ENCODE assay signal across 7 mouse cellular contexts in genomic region chr2:130641351-130642025, GRCm38 (mm10). TPM values are rescaled to one million over a fixed set of nuclear protein-coding genes. Genes with fewer than 3 reads are reported as not detected.
DNase-seq lines count a peak whose midpoint lies in the region; ATAC-seq and TF ChIP-seq lines count a peak whose summit lies in the region.

No protein-coding gene starts in this region.

- peak overlapping the region; percentile 92 for H3K4me2 ChIP-seq in intestine, embryonic 14.5 days (ENCODE audit: low read length)
- H3K4me2 ChIP-seq in liver, postnatal 0 days (ENCODE audit: low read depth, low read length): peak overlapping the region; percentile 100; the same call in 1 of the 2 replicates

- 0 out of 2 replicates have a peak overlapping the region, but pooled peaks have one; percentile 65 for H3K9ac ChIP-seq in ES-Bruce4 (ENCODE audit: low read depth, poor library complexity, severe bottlenecking)
- H3K9ac ChIP-seq in intestine, embryonic 14.5 days (ENCODE audit: low read length): no peak overlapping the region
- H3K9ac ChIP-seq in liver, postnatal 0 days (replicated peaks): no peak overlapping the region

- ATAC-seq in intestine, embryonic 14.5 days (replicated peaks; ENCODE audit: low FRiP score, low TSS enrichment, low read depth): no peak
- ATAC-seq in liver, postnatal 0 days: no peak

- intact Hi-C loops in heart, postnatal 14 days (cut with DNase I): no loop called here

- no peak for TF ChIP-seq CTCF in ES-Bruce4 (IDR thresholded peaks at IDR 0.05; ENCODE audit: low read depth, low read length)
- no peak for TF ChIP-seq CTCF in cortical plate, adult 2 months (IDR thresholded peaks at IDR 0.05; ENCODE audit: extremely low read depth, insufficient read depth, low read length)
- TF ChIP-seq CTCF in liver, postnatal 0 days (IDR thresholded peaks at IDR 0.05; ENCODE audit: low read depth): no peak

- no peaks in the 10 kb centered on the region for H3K9me3 ChIP-seq in ES-Bruce4 (replicated peaks; ENCODE audit: control insufficient read depth, insufficient read depth, low read length, poor library complexity, severe bottlenecking)
- H3K9me3 ChIP-seq in intestine, embryonic 14.5 days (ENCODE audit: control insufficient read depth, low read length): no peaks in the 10 kb centered on the region
- H3K9me3 ChIP-seq in liver, postnatal 0 days (ENCODE audit: low read length): no peaks in the 10 kb centered on the region

- no peak for TF ChIP-seq POLR2A in ES-Bruce4 (IDR thresholded peaks at IDR 0.05; ENCODE audit: insufficient read depth, low read length)
- TF ChIP-seq POLR2A in cortical plate, adult 2 months (IDR thresholded peaks at IDR 0.05; ENCODE audit: extremely low read depth, insufficient read depth, low read length): no peak

- 43% methylated on average over 6 of the region's 6 CpGs for WGBS in intestine, embryonic 14.5 days
- 67% methylated on average over 6 of the region's 6 CpGs for WGBS in liver, postnatal 0 days (ENCODE audit: insufficient replicate concordance)

- H3K27ac ChIP-seq in ES-Bruce4 (ENCODE audit: insufficient read depth, low read length): no peak overlapping the region
- peak overlapping the region; percentile 6 for H3K27ac ChIP-seq in cortical plate, adult 2 months (ENCODE audit: insufficient read depth, low read length)
- H3K27ac ChIP-seq in intestine, embryonic 14.5 days (ENCODE audit: low read depth): no peak overlapping the region
- H3K27ac ChIP-seq in liver, postnatal 0 days (ENCODE audit: low read depth): no peak overlapping the region

- no peak for DNase-seq in intestine, embryonic 14.5 days (ENCODE audit: low spot score)
- DNase-seq in liver, postnatal 0 days: no peak
- DNase-seq in urinary bladder, postnatal 14 days (ENCODE audit: low spot score): no peak
- no peak for DNase-seq in heart, postnatal 14 days
- no peak for DNase-seq in thymus, postnatal 0 days (ENCODE audit: low spot score)

- no peaks in the 10 kb centered on the region for H3K4me1 ChIP-seq in ES-Bruce4 (ENCODE audit: control insufficient read depth, insufficient read depth, low read length)
- peaks cover 4% of the 10 kb centered on the region; the same call in 1 of the 2 replicates for H3K4me1 ChIP-seq in cortical plate, adult 2 months (ENCODE audit: control insufficient read depth, insufficient read depth, low read length)
- H3K4me1 ChIP-seq in intestine, embryonic 14.5 days (replicated peaks; ENCODE audit: control insufficient read depth, insufficient read depth, low read length): no peaks in the 10 kb centered on the region
- peaks cover 16% of the 10 kb centered on the region for H3K4me1 ChIP-seq in liver, postnatal 0 days (ENCODE audit: insufficient read depth)

- TF ChIP-seq EP300 in ES-Bruce4 (IDR thresholded peaks at IDR 0.05; ENCODE audit: insufficient read depth, low read depth, low read length): no peak
- no peak for TF ChIP-seq EP300 in liver, postnatal 0 days (IDR thresholded peaks at IDR 0.05; ENCODE audit: low read depth)

- no peak overlapping the region for H3K4me3 ChIP-seq in ES-Bruce4 (ENCODE audit: low read depth, low read length)
- peak overlapping the region; percentile 57 for H3K4me3 ChIP-seq in cortical plate, adult 2 months (ENCODE audit: insufficient read depth, low read length)
- peak overlapping the region; percentile 41; the same call in 1 of the 2 replicates for H3K4me3 ChIP-seq in intestine, embryonic 14.5 days (ENCODE audit: low read depth, low read length)
- H3K4me3 ChIP-seq in liver, postnatal 0 days (ENCODE audit: low read depth, low read length): no peak overlapping the region

- no peaks in the 10 kb centered on the region for H3K36me3 ChIP-seq in ES-Bruce4 (ENCODE audit: control insufficient read depth, insufficient read depth, low read length, poor library complexity, severe bottlenecking)
- H3K36me3 ChIP-seq in intestine, embryonic 14.5 days (ENCODE audit: control insufficient read depth, insufficient read depth, low read length): no peaks in the 10 kb centered on the region
- H3K36me3 ChIP-seq in liver, postnatal 0 days (replicated peaks; ENCODE audit: insufficient read depth, low read length): no peaks in the 10 kb centered on the region; the same call in 1 of the 2 replicates

- no peaks in the 10 kb centered on the region for H3K27me3 ChIP-seq in ES-Bruce4 (ENCODE audit: control insufficient read depth, insufficient read depth, low read length, poor library complexity, severe bottlenecking)
- peaks cover 18% of the 10 kb centered on the region for H3K27me3 ChIP-seq in intestine, embryonic 14.5 days (replicated peaks; ENCODE audit: control insufficient read depth, insufficient read depth, low read length)
- H3K27me3 ChIP-seq in liver, postnatal 0 days (ENCODE audit: insufficient read depth, low read length): peaks cover 11% of the 10 kb centered on the region

RNA-seq across cellular contexts. Expression of gene Lzts3, which starts 1.1 kb away (rescaled TPM):
- 2.4 and 2.8 TPM in 2 replicates for polyA plus RNA-seq in ES-Bruce4 (2011; ENCODE audit: insufficient read depth, insufficient read length, low read depth, missing spikeins)
- 200 and 201 TPM in 2 replicates for polyA plus RNA-seq in cortical plate, adult 2 months (2012; rRNA removed)
- polyA plus RNA-seq in intestine, embryonic 14.5 days (2014; fragmentation: Nextera tagmentation; extraction: Ambion mirVana): 4.0 and 5.2 TPM in 2 replicates
- polyA plus RNA-seq in liver, postnatal 0 days (2015; fragmentation: Nextera tagmentation; extraction: Ambion mirVana): 1.2 TPM in 2 replicates
- total RNA-seq in heart, postnatal 14 days (2021): 1 to 10 TPM; 3.3 to 4.6 TPM
- 0.55 and 0.58 TPM in 2 replicates for polyA plus RNA-seq in thymus, postnatal 0 days (2015; fragmentation: Nextera tagmentation; extraction: Ambion mirVana)

RNA-seq across cellular contexts. Expression of gene Ubox5, which starts 11.7 kb away (rescaled TPM):
- 10.4 and 11.6 TPM in 2 replicates for polyA plus RNA-seq in ES-Bruce4 (2011; ENCODE audit: insufficient read depth, insufficient read length, low read depth, missing spikeins)
- polyA plus RNA-seq in cortical plate, adult 2 months (2012; rRNA removed): 11.0 and 11.3 TPM in 2 replicates
- polyA plus RNA-seq in intestine, embryonic 14.5 days (2014; fragmentation: Nextera tagmentation; extraction: Ambion mirVana): 15.9 and 17.2 TPM in 2 replicates
- 2.6 TPM in 2 replicates for polyA plus RNA-seq in liver, postnatal 0 days (2015; fragmentation: Nextera tagmentation; extraction: Ambion mirVana)
- 1 to 10 TPM; 4.2 to 4.5 TPM for total RNA-seq in heart, postnatal 14 days (2021)
- 8.6 and 9.3 TPM in 2 replicates for polyA plus RNA-seq in thymus, postnatal 0 days (2015; fragmentation: Nextera tagmentation; extraction: Ambion mirVana)

RNA-seq across cellular contexts. Expression of gene Fastkd5, which starts 11.7 kb away (rescaled TPM):
- 21.5 and 22.5 TPM in 2 replicates for polyA plus RNA-seq in ES-Bruce4 (2011; ENCODE audit: insufficient read depth, insufficient read length, low read depth, missing spikeins)
- polyA plus RNA-seq in cortical plate, adult 2 months (2012; rRNA removed): 3.7 and 4.8 TPM in 2 replicates
- polyA plus RNA-seq in intestine, embryonic 14.5 days (2014; fragmentation: Nextera tagmentation; extraction: Ambion mirVana): 17.2 and 17.7 TPM in 2 replicates
- polyA plus RNA-seq in liver, postnatal 0 days (2015; fragmentation: Nextera tagmentation; extraction: Ambion mirVana): 5.9 and 7.2 TPM in 2 replicates
- 1 to 10 TPM; 7.3 to 9.3 TPM for total RNA-seq in heart, postnatal 14 days (2021)
- 13.6 and 16.7 TPM in 2 replicates for polyA plus RNA-seq in thymus, postnatal 0 days (2015; fragmentation: Nextera tagmentation; extraction: Ambion mirVana)

RNA-seq across cellular contexts. Expression of gene Ddrgk1, which starts 23.0 kb away (rescaled TPM):
- polyA plus RNA-seq in ES-Bruce4 (2011; ENCODE audit: insufficient read depth, insufficient read length, low read depth, missing spikeins): 38.9 and 39.3 TPM in 2 replicates
- polyA plus RNA-seq in cortical plate, adult 2 months (2012; rRNA removed): 102 and 109 TPM in 2 replicates
- 67.9 and 68.1 TPM in 2 replicates for polyA plus RNA-seq in intestine, embryonic 14.5 days (2014; fragmentation: Nextera tagmentation; extraction: Ambion mirVana)
- polyA plus RNA-seq in liver, postnatal 0 days (2015; fragmentation: Nextera tagmentation; extraction: Ambion mirVana): 71.4 and 71.8 TPM in 2 replicates
- 10 to 100 TPM; 53.3 to 62.4 TPM for total RNA-seq in heart, postnatal 14 days (2021)
- 59.0 and 61.4 TPM in 2 replicates for polyA plus RNA-seq in thymus, postnatal 0 days (2015; fragmentation: Nextera tagmentation; extraction: Ambion mirVana)

RNA-seq across cellular contexts. Expression of gene Itpa, which starts 25.9 kb away (rescaled TPM):
- polyA plus RNA-seq in ES-Bruce4 (2011; ENCODE audit: insufficient read depth, insufficient read length, low read depth, missing spikeins): 137 and 139 TPM in 2 replicates
- 64.5 TPM in 2 replicates for polyA plus RNA-seq in cortical plate, adult 2 months (2012; rRNA removed)
- 86.7 and 95.7 TPM in 2 replicates for polyA plus RNA-seq in intestine, embryonic 14.5 days (2014; fragmentation: Nextera tagmentation; extraction: Ambion mirVana)
- 30.4 and 31.2 TPM in 2 replicates for polyA plus RNA-seq in liver, postnatal 0 days (2015; fragmentation: Nextera tagmentation; extraction: Ambion mirVana)
- 10 to 100 TPM; 19.8 to 20.2 TPM for total RNA-seq in heart, postnatal 14 days (2021)
- polyA plus RNA-seq in thymus, postnatal 0 days (2015; fragmentation: Nextera tagmentation; extraction: Ambion mirVana): 107 and 112 TPM in 2 replicates

Comparison
In these comparisons a context has a peak if more than half of its experiments do, and no peak if none do; other contexts are left out.
1. H3K4me3 ChIP-seq: peak in cortical plate, adult 2 months (single experiment) and intestine, embryonic 14.5 days (single experiment); none in ES-Bruce4 (single experiment) and liver, postnatal 0 days (single experiment).
2. RNA of gene Lzts3, which starts 1.1 kb away (polyA plus RNA-seq): 200 to 201 TPM in cortical plate, adult 2 months; 4.0 to 5.2 TPM in intestine, embryonic 14.5 days, 2.4 to 2.8 TPM in ES-Bruce4, 1.2 TPM in liver, postnatal 0 days and 0.55 to 0.58 TPM in thymus, postnatal 0 days; every median in the first group is over 10 times any median in the second.